Mouse (Mus musculus) bone marrow, adult 2 months (tissue): ENCODE measurements around the gene Tspan9. TPM values are rescaled to one million over a fixed set of nuclear protein-coding genes. Genes with fewer than 3 reads are reported as not detected.

Experiments used
- H3K27ac ChIP-seq: fragments of 200-500 bp; 2 replicates; pipeline ENCODE4 v1.5.1; 2012; ENCODE audit warnings: low read depth, mild to moderate bottlenecking, control low read depth, inconsistent platforms, low read length; ENCODE audit not compliant: control insufficient read depth, poor library complexity, insufficient read depth
- H3K4me1 ChIP-seq: fragments of 200-500 bp; 2 replicates; pipeline ENCODE4 v1.6.1; 2011; ENCODE audit warnings: low read length; ENCODE audit not compliant: control insufficient read depth, insufficient read depth
- H3K4me3 ChIP-seq: fragments of 200-500 bp; replicated peaks from 2 replicates; pipeline ENCODE3; 2011; ENCODE audit warnings: mild to moderate bottlenecking, low read depth, low read length, control low read depth; ENCODE audit not compliant: control insufficient read depth
- CTCF ChIP-seq: fragments of 200-500 bp; IDR thresholded peaks from 2 replicates; pipeline ENCODE4 v1.5.1; 2011; ENCODE audit warnings: low read length, control low read depth; ENCODE audit not compliant: control insufficient read depth, insufficient read depth
- POLR2A ChIP-seq: fragments of 200-500 bp; IDR thresholded peaks from 2 replicates; pipeline ENCODE4 v1.6.1; 2011; ENCODE audit warnings: low read depth, mild to moderate bottlenecking, control low read depth, low read length, borderline replicate concordance; ENCODE audit not compliant: control insufficient read depth
- WGBS: fragments of 180-500 bp; shearing (Covaris S2); methylation state at CpG from one replicate; pipeline ENCODE4 v1.1.7; 2018; 5-methylcytosine and 5-hydroxymethylcytosine counted together
- polyA plus RNA-seq: library from polyadenylated mRNA; stranded (reverse); fragments of >200 nt; gene quantifications from 2 replicates; pipeline ENCODE4 v1.2.4, GENCODE M21; 2011; ENCODE audit warnings: low replicate concordance; ENCODE audit not compliant: missing spikeins, insufficient read depth, insufficient read length

Tspan9 gene
- polyA plus RNA-seq, 1 experiment: 10.2 TPM

GRCm38 (mm10) chr6:128095906-128096305 lies 47.5 kb downstream of the Tspan9 start:
- Histone ChIP-seq H3K27ac (no peak overlapping the region), H3K4me3 (no peak overlapping the region), H3K4me1 (no peaks in the 10 kb centered on the region)
- TF ChIP-seq POLR2A (no peak), CTCF (no peak)
- WGBS: 76% methylated on average over 8 of the region's 8 CpGs

- no peak overlapping the region for H3K4me3 ChIP-seq
- H3K4me1 ChIP-seq: no peaks in the 10 kb centered on the region
- H3K27ac ChIP-seq: no peak overlapping the region
- TF ChIP-seq CTCF (no peak), POLR2A (no peak)
- WGBS: 86% methylated on average over 10 of the region's 10 CpGs
Measured at GRCm38 (mm10) chr6:128095131-128095530, 48.3 kb downstream of the Tspan9 start.

GRCm38 (mm10) chr6:128093856-128094628 lies 49.4 kb downstream of the Tspan9 start:
- no peak for TF ChIP-seq CTCF
- no peak for TF ChIP-seq POLR2A
- 81% methylated on average over 15 of the region's 15 CpGs for WGBS
- no peak overlapping the region for H3K4me3 ChIP-seq
- no peaks in the 10 kb centered on the region for H3K4me1 ChIP-seq
- H3K27ac ChIP-seq: no peak overlapping the region

GRCm38 (mm10) chr6:128092621-128093020 lies 50.8 kb downstream of the Tspan9 start:
- H3K4me3 ChIP-seq: no peak overlapping the region
- WGBS: 76% methylated on average over 5 of the region's 5 CpGs
- H3K4me1 ChIP-seq: no peaks in the 10 kb centered on the region
- no peak overlapping the region for H3K27ac ChIP-seq
- TF ChIP-seq CTCF (no peak), POLR2A (no peak)

- 82% methylated on average over 4 of the region's 4 CpGs for WGBS
- TF ChIP-seq POLR2A: no peak
- no peak for TF ChIP-seq CTCF
Measured at GRCm38 (mm10) chr6:128091833-128092166, 51.6 kb downstream of the Tspan9 start.

GRCm38 (mm10) chr6:128090985-128091832 lies 52.2 kb downstream of the Tspan9 start:
- WGBS: 54% methylated on average over 6 of the region's 6 CpGs
- Histone ChIP-seq H3K4me3 (no peak overlapping the region), H3K4me1 (no peaks in the 10 kb centered on the region), H3K27ac (no peak overlapping the region)
- TF ChIP-seq POLR2A (no peak), CTCF (peak; percentile 78)

More at GRCm38 (mm10) chr6:128091833-128092166, 51.6 kb downstream of the Tspan9 start:
- Histone ChIP-seq H3K4me1 (no peaks in the 10 kb centered on the region), H3K4me3 (no peak overlapping the region), H3K27ac (no peak overlapping the region)

- Histone ChIP-seq H3K4me1 (no peaks in the 10 kb centered on the region), H3K4me3 (no peak overlapping the region), H3K27ac (no peak overlapping the region)
- TF ChIP-seq POLR2A (no peak), CTCF (no peak)
- 84% methylated on average over 13 of the region's 13 CpGs for WGBS
Measured at GRCm38 (mm10) chr6:128089770-128090702, 53.4 kb downstream of the Tspan9 start.

- Histone ChIP-seq H3K27ac (no peak overlapping the region), H3K4me3 (no peak overlapping the region), H3K4me1 (no peaks in the 10 kb centered on the region)
- 85% methylated on average over 8 of the region's 8 CpGs for WGBS
- no peak for TF ChIP-seq CTCF
- no peak for TF ChIP-seq POLR2A
Measured at GRCm38 (mm10) chr6:128088746-128089523, 54.5 kb downstream of the Tspan9 start.
